22 mouse cellular contexts compared by ENCODE assay signal in genomic region chr13:32832776-32833175, GRCm38 (mm10). TPM values are rescaled to one million over a fixed set of nuclear protein-coding genes. Genes with fewer than 3 reads are reported as not detected.
A peak's percentile ranks its signal among the peaks of the same experiment; 100 is the strongest.
DNase-seq lines count a peak whose midpoint lies in the region; ATAC-seq and TF ChIP-seq lines count a peak whose summit lies in the region.
"Had no signal": no experiment of that assay in that cellular context is flagged by ENCODE, and none has a peak within 500 bp of the region (broad histone marks: within the 10 kb centered on the region; RNA-seq: fewer than 3 reads in every experiment).

No protein-coding gene starts in this region.

- H3K9ac ChIP-seq in liver, embryonic 16.5 days (ENCODE audit: low read depth, low read length) = no peak overlapping the region
- no peak overlapping the region for H3K9ac ChIP-seq in liver, embryonic 12.5 days
- H3K9ac ChIP-seq: liver, embryonic 13.5 days had no signal

- DNase-seq in B cell, adult 2 months = peak; percentile 40
- DNase-seq in NIH3T3 (ENCODE audit: low read depth) = peak; percentile 8
- no peak for DNase-seq in thymus, adult 2 months
- DNase-seq in kidney, adult 2 months = no peak
- no peak for DNase-seq in heart, postnatal 10 days
- DNase-seq: adrenal gland, postnatal 10 days; cerebellum, adult 9-10 months; gastrocnemius, postnatal 14 days; heart, postnatal 36 days; kidney, adult 9 months; kidney, postnatal 4 days; liver, embryonic 13.5 days; thymus, postnatal 4 days had no signal

- H3K4me1 ChIP-seq in liver, embryonic 16.5 days (ENCODE audit: control insufficient read depth, low read depth, low read length) = no peaks in the 10 kb centered on the region; the same call in 1 of the 2 replicates
- peaks cover 6% of the 10 kb centered on the region; the same call in 1 of the 2 replicates for H3K4me1 ChIP-seq in liver, embryonic 12.5 days
- H3K4me1 ChIP-seq in thymus, adult 2 months (replicated peaks; ENCODE audit: control insufficient read depth, insufficient read depth, low read length) = peaks cover 17% of the 10 kb centered on the region
- no peaks in the 10 kb centered on the region for H3K4me1 ChIP-seq in kidney, adult 2 months (ENCODE audit: control insufficient read depth, insufficient read depth, low read length)
- H3K4me1 ChIP-seq: forebrain, embryonic 10.5 days; heart, embryonic 10.5 days; limb, embryonic 10.5 days had no signal

- peak overlapping the region; percentile 52 for H3K27ac ChIP-seq in liver, embryonic 16.5 days (ENCODE audit: low read length)
- no peak overlapping the region for H3K27ac ChIP-seq in liver, embryonic 12.5 days
- no peak overlapping the region for H3K27ac ChIP-seq in thymus, adult 2 months (ENCODE audit: control insufficient read depth, insufficient read depth, low read length)
- H3K27ac ChIP-seq in kidney, adult 2 months (ENCODE audit: insufficient read depth, low read depth, low read length) = no peak overlapping the region
- H3K27ac ChIP-seq: forebrain, embryonic 10.5 days; heart, embryonic 10.5 days; limb, embryonic 10.5 days; liver, embryonic 13.5 days had no signal

- H3K36me3 ChIP-seq in liver, embryonic 16.5 days (ENCODE audit: control insufficient read depth, insufficient read depth) = no peaks in the 10 kb centered on the region
- H3K36me3 ChIP-seq in liver, embryonic 12.5 days = no peaks in the 10 kb centered on the region
- H3K36me3 ChIP-seq in thymus, adult 2 months (ENCODE audit: control insufficient read depth, insufficient read depth, low read length) = no peaks in the 10 kb centered on the region
- H3K36me3 ChIP-seq in kidney, adult 2 months (ENCODE audit: control insufficient read depth, insufficient read depth, low read length) = no peaks in the 10 kb centered on the region
- H3K36me3 ChIP-seq: forebrain, embryonic 10.5 days; heart, embryonic 10.5 days; limb, embryonic 10.5 days; liver, embryonic 13.5 days had no signal

- no peak overlapping the region for H3K4me2 ChIP-seq in liver, embryonic 16.5 days (ENCODE audit: low read depth, low read length)
- H3K4me2 ChIP-seq in liver, embryonic 12.5 days = no peak overlapping the region
- H3K4me2 ChIP-seq: liver, embryonic 13.5 days had no signal

- no peak for TF ChIP-seq CTCF in thymus, adult 2 months (IDR thresholded peaks at IDR 0.05; ENCODE audit: borderline replicate concordance, control insufficient read depth, extremely low read depth, insufficient read depth, low read length, poor library complexity)
- no peak for TF ChIP-seq CTCF in kidney, adult 2 months (conservative IDR thresholded peaks at IDR 0.05; ENCODE audit: insufficient read depth, insufficient read length, low read depth, low read length)

- TF ChIP-seq POLR2A in thymus, adult 2 months (IDR thresholded peaks at IDR 0.05; ENCODE audit: control insufficient read depth, extremely low read depth, insufficient read depth, low read length, poor library complexity) = no peak
- no peak for TF ChIP-seq POLR2A in kidney, adult 2 months (IDR thresholded peaks at IDR 0.05; ENCODE audit: low read depth, low read length)

- H3K4me3 ChIP-seq in liver, embryonic 16.5 days (ENCODE audit: low read depth, low read length) = no peak overlapping the region
- H3K4me3 ChIP-seq in liver, embryonic 12.5 days = no peak overlapping the region
- H3K4me3 ChIP-seq in thymus, adult 2 months (ENCODE audit: control insufficient read depth, insufficient read depth, low read length) = no peak overlapping the region
- no peak overlapping the region for H3K4me3 ChIP-seq in kidney, adult 2 months (ENCODE audit: insufficient read depth, low read depth, low read length)
- H3K4me3 ChIP-seq: forebrain, embryonic 10.5 days; heart, embryonic 10.5 days; limb, embryonic 10.5 days; liver, embryonic 13.5 days had no signal

- peak; percentile 32; the same call in 1 of the 2 replicates for ATAC-seq in liver, embryonic 16.5 days (ENCODE audit: low read depth)
- no peak for ATAC-seq in liver, embryonic 12.5 days
- peak; percentile 23 to 38; a peak in 1 of 4 replicates for ATAC-seq in hematopoietic stem cell, adult 5-6 weeks (replicated peaks in 1 of 2; ENCODE audit: insufficient read depth in 1 of 2, low FRiP score in 2 of 2, low TSS enrichment in 1 of 2, low read depth in 1 of 2, poor library complexity in 2 of 2, severe bottlenecking in 2 of 2)
- ATAC-seq: midbrain, embryonic 16.5 days had no signal

- 33% methylated on average over 3 of the region's 3 CpGs for WGBS in liver, embryonic 16.5 days (ENCODE audit: insufficient replicate concordance)
- 42% methylated on average over 3 of the region's 3 CpGs for WGBS in liver, embryonic 12.5 days (ENCODE audit: insufficient replicate concordance)
- WGBS in thymus, adult 2 months = 35% methylated on average over 3 of the region's 3 CpGs
- WGBS in kidney, adult 2 months = 84% methylated on average over 3 of the region's 3 CpGs

- H3K9me3 ChIP-seq in liver, embryonic 16.5 days (replicated peaks; ENCODE audit: control insufficient read depth, low read length) = no peaks in the 10 kb centered on the region
- H3K9me3 ChIP-seq in liver, embryonic 12.5 days (replicated peaks) = no peaks in the 10 kb centered on the region
- H3K9me3 ChIP-seq: forebrain, embryonic 10.5 days; heart, embryonic 10.5 days; limb, embryonic 10.5 days; liver, embryonic 13.5 days had no signal

- intact Hi-C loops in heart, postnatal 10 days (cut with DNase I) = no loop called here

- H3K27me3 ChIP-seq in liver, embryonic 16.5 days (ENCODE audit: control insufficient read depth, insufficient read depth, low read depth, low read length) = no peaks in the 10 kb centered on the region
- H3K27me3 ChIP-seq in liver, embryonic 12.5 days (replicated peaks) = no peaks in the 10 kb centered on the region
- no peaks in the 10 kb centered on the region for H3K27me3 ChIP-seq in thymus, adult 2 months (ENCODE audit: control insufficient read depth, insufficient read depth, low read length)
- no peaks in the 10 kb centered on the region for H3K27me3 ChIP-seq in kidney, adult 2 months (replicated peaks; ENCODE audit: control insufficient read depth, insufficient read depth, low read length)
- H3K27me3 ChIP-seq: liver, embryonic 13.5 days had no signal

RNA-seq across cellular contexts. Expression of gene Serpinb1a, which starts 18.2 kb away (rescaled TPM):
- polyA plus RNA-seq in liver, embryonic 16.5 days (2015; fragmentation: Nextera tagmentation; extraction: Ambion mirVana) = 39.6 and 41.9 TPM in 2 replicates
- polyA plus RNA-seq in liver, embryonic 12.5 days (2016; fragmentation: Nextera tagmentation; extraction: Ambion mirVana) = 10.5 and 11.7 TPM in 2 replicates
- total RNA-seq in hematopoietic stem cell, adult 5-6 weeks (2017) = 253 and 288 TPM in 2 replicates
- polyA plus RNA-seq in thymus, adult 2 months (2012; rRNA removed) = 11.6 and 14.0 TPM in 2 replicates
- polyA plus RNA-seq in kidney, adult 2 months (2012; rRNA removed) = 6.9 and 7.7 TPM in 2 replicates
- total RNA-seq in heart, postnatal 10 days (2021) = 10 to 100 TPM in 1 of 2 experiments, 1 to 10 TPM in 1; 9.2 to 13.1 TPM

RNA-seq across cellular contexts. Expression of gene D930007J09Rik, which starts 30.1 kb away (rescaled TPM):
- polyA plus RNA-seq in liver, embryonic 16.5 days (2015; fragmentation: Nextera tagmentation; extraction: Ambion mirVana) = not detected in 2 replicates
- polyA plus RNA-seq in liver, embryonic 12.5 days (2016; fragmentation: Nextera tagmentation; extraction: Ambion mirVana) = not detected in 2 replicates
- 1.1 TPM in 1 of 2 replicates, not detected in the other for total RNA-seq in hematopoietic stem cell, adult 5-6 weeks (2017)
- not detected in 2 replicates for polyA plus RNA-seq in thymus, adult 2 months (2012; rRNA removed)
- polyA plus RNA-seq in kidney, adult 2 months (2012; rRNA removed) = not detected in 2 replicates
- total RNA-seq in heart, postnatal 10 days (2021) = under 1 TPM; 0.81 to 0.82 TPM
- total RNA-seq: adrenal gland, postnatal 10 days; gastrocnemius, postnatal 14 days; heart, postnatal 36 days had no signal
- polyA plus RNA-seq: embryonic facial prominence, embryonic 14.5 days; forebrain, embryonic 10.5 days; heart, embryonic 10.5 days; limb, embryonic 10.5 days; liver, embryonic 13.5 days; midbrain, embryonic 16.5 days; testis, adult 2 months had no signal

RNA-seq across cellular contexts. Expression of gene Wrnip1, which starts 30.9 kb away (rescaled TPM):
- polyA plus RNA-seq in liver, embryonic 16.5 days (2015; fragmentation: Nextera tagmentation; extraction: Ambion mirVana) = 7.5 and 7.8 TPM in 2 replicates
- 27.2 and 29.1 TPM in 2 replicates for polyA plus RNA-seq in liver, embryonic 12.5 days (2016; fragmentation: Nextera tagmentation; extraction: Ambion mirVana)
- 41.8 and 46.3 TPM in 2 replicates for total RNA-seq in hematopoietic stem cell, adult 5-6 weeks (2017)
- 61.7 and 62.1 TPM in 2 replicates for polyA plus RNA-seq in thymus, adult 2 months (2012; rRNA removed)
- 25.5 and 27.6 TPM in 2 replicates for polyA plus RNA-seq in kidney, adult 2 months (2012; rRNA removed)
- 10 to 100 TPM; 27.4 to 28.8 TPM for total RNA-seq in heart, postnatal 10 days (2021)

RNA-seq across cellular contexts. Expression of gene Mylk4, which starts 49.0 kb away (rescaled TPM):
- polyA plus RNA-seq in liver, embryonic 16.5 days (2015; fragmentation: Nextera tagmentation; extraction: Ambion mirVana) = 0.09 and 0.41 TPM in 2 replicates
- 0.05 TPM in 2 replicates for polyA plus RNA-seq in liver, embryonic 12.5 days (2016; fragmentation: Nextera tagmentation; extraction: Ambion mirVana)
- total RNA-seq in hematopoietic stem cell, adult 5-6 weeks (2017) = not detected in 2 replicates
- polyA plus RNA-seq in thymus, adult 2 months (2012; rRNA removed) = 0.68 and 2.2 TPM in 2 replicates
- 0.12 and 0.66 TPM in 2 replicates for polyA plus RNA-seq in kidney, adult 2 months (2012; rRNA removed)
- 100 to 1,000 TPM; 109 to 127 TPM for total RNA-seq in heart, postnatal 10 days (2021)
- polyA plus RNA-seq: forebrain, embryonic 10.5 days; heart, embryonic 10.5 days had no signal

Comparison
In these comparisons a context has a peak if more than half of its experiments do, and no peak if none do; other contexts are left out.
1. DNase-seq: peak in B cell, adult 2 months (2 of 2) and NIH3T3 (single experiment); none in thymus, adult 2 months (single experiment), kidney, adult 2 months (single experiment) and heart, postnatal 10 days (0 of 2).